Mouse (Mus musculus) spleen, adult 2 months (tissue): ENCODE data around the gene Gm813.

Experiments used
- CTCF ChIP-seq: fragments of 200-500 bp; IDR thresholded peaks from 2 replicates; pipeline ENCODE4 v1.5.1; 2011; ENCODE audit warnings: mild to moderate bottlenecking, inconsistent platforms; ENCODE audit not compliant: insufficient read depth, insufficient read length, insufficient replicate concordance; ENCODE audit errors: extremely low read depth
- POLR2A ChIP-seq: fragments of 200-500 bp; IDR thresholded peaks from 2 replicates; pipeline ENCODE4 v1.6.1; 2011; ENCODE audit warnings: low read depth, low read length, inconsistent platforms

- TF ChIP-seq CTCF (no peak), POLR2A (no peak)
Measured at GRCm38 (mm10) chr16:58638689-58639175, 22.0 kb upstream of the Gm813 start, which contains the start of gene E330017A01Rik.
